Mouse (Mus musculus): ENCODE measurements around the gene Pik3r2. TPM values are rescaled to one million over a fixed set of nuclear protein-coding genes. Genes with fewer than 3 reads are reported as not detected.
A peak's percentile ranks its signal among the peaks of the same experiment; 100 is the strongest.

Pik3r2 gene
- total RNA-seq, 2 experiments from 2014 or later, result 23.6 to 24.5 TPM

DNA sequence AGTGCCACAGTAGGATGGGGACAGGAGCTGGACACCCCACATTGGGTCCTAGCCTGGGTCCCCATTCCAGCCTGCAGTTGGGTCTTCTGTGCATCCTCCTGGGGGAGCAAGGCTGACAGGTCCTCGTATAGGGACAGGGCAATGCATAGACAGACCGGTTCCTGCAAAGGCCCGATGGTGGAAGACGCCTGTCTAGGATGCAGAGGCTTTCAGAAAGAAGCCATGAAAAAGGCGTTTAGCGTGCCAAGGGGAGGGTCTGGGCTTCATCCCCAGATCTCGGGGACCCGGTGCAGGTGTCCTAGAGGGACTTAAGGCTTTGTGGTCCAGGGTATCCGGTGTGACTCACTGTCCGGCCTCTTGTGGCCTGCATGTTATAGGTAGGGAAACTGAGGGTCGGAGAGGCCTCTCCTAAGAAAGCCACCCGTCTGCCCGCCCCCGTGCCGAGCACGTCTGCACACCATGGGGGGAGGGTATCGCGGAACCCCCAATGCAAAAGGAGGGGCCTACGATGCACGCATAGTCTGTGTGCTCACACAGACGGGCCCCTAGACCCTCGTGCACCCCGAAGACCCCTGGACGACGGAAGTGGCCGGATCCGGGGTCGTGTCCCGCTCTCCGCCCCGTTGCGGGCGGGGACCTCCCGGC is 540 bp downstream of the Pik3r2 start:
- intact Hi-C loops (cut with DNase I), result loop anchor here (2.0 kb wide), 1 partner anchor 17 kb away; no protein-coding TSS in a partner anchor
- no peak for DNase-seq

DNA sequence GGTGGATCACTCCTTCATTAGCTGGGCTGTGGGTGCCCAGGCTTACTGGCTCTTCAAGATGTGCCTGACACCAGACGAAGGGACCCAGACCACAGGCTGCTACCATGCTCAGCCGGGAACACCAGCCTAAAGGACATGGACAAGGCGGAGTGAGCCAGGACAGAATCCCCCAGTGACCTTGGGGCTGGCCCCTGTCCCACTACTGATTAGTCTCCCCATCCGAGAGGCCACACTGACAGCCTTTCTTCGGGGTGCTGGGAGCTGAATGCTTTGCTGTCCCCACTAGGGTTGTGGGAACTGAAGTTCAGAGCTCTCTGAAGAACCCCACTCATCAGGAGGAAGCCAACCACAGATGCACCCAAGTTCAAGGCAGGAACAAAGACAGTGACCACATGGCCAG is 1.3 kb downstream of the Pik3r2 start:
- DNase-seq, result no peak
- intact Hi-C loops (cut with DNase I), result no loop called here

DNA sequence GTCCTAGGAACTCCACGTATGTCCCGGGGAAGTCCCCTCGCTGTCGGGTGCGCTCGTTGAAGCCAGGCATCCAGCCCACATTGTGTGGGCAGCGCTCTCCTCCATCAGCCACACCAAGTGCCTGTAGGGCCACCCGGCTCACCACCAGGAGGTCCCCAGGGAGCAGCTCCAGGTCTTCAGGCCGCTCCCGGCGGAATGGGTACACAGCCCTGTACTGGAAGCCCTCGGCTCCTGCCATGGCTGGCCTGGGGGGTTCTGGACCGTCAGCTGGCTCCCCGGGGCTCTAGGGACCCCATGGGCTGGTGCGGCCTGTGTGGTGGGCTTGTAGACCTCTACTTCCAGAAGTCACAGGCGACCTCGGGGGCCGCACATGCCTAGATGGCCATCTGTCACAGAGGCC is 1.8 kb downstream of the Pik3r2 start:
- intact Hi-C loops (cut with DNase I), result loop anchor here (5.0 kb wide), 1 partner anchor 68 kb away; no protein-coding TSS in a partner anchor
- no peak for DNase-seq

DNA sequence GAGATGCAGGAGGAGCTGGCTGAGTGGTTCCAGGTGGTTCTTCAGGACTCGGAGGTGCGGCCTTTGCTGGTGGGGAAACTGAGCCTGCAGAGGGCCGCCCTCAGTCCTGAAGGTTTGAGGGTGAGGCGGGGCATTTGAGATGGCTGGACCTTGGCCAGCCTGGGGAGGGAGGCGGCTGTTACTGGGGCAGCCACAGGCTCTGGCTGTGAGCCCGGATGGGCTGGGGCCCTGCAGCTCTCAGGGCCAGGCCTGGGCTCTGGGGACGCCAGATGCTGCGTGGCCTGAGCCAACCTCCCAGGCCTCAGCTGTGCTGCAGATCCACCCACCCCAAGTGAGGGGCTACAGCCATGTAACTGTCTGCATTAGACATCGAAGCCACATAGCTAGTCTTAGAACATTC is 2.7 kb downstream of the Pik3r2 start:
- intact Hi-C loops (cut with DNase I), result loop anchor here (5.0 kb wide), 1 partner anchor 68 kb away; no protein-coding TSS in a partner anchor

DNA sequence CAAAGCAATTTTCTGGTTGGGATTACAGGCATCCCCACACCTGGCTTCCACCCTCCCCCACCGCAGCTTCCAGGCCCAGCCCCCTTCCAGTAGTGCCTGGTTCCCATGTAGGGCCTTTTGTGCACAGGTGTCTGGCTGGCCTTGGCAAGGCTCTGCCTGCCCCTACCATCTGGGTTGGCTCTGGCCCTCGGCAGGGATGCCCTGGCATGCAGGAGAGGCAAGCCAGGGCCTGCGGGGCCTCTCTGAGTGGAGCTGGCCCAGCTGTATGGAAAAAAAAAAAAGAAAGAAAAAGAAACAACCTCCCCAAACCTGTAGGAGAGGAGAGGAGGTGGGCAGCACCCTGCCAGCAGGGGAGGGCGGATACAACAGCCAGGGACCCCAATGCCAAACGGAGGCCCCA is 3.1 kb downstream of the Pik3r2 start:
- intact Hi-C loops (cut with DNase I), result loop anchor here (5.0 kb wide), 1 partner anchor 69 kb away; no protein-coding TSS in a partner anchor
- no peak for DNase-seq

More for the DNA sequence above, 2.7 kb downstream of the Pik3r2 start:
- DNase-seq, result peak; percentile 83 to 86

DNA sequence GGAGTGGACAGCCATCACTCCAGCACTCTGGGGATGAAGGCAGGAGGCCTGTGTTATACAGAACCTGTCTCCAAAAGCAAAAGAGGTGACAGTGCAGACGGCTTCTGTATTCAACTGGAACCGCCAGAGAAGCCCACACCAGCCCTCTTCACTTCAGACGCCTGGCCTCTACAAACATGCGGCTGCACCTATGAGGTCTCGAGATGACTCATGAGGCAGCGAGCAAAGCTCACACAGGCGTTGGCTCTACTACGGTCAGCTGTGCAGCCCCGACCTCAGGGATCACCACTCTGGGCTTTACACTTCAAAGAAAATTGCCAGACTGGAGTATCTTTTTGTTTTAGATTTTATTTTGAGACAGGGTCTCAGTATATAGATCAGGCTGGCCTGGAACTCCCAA is 3.6 kb downstream of the Pik3r2 start:
- DNase-seq, result no peak
- intact Hi-C loops (cut with DNase I), result loop anchor here (5.0 kb wide), 1 partner anchor 69 kb away; no protein-coding TSS in a partner anchor

DNA sequence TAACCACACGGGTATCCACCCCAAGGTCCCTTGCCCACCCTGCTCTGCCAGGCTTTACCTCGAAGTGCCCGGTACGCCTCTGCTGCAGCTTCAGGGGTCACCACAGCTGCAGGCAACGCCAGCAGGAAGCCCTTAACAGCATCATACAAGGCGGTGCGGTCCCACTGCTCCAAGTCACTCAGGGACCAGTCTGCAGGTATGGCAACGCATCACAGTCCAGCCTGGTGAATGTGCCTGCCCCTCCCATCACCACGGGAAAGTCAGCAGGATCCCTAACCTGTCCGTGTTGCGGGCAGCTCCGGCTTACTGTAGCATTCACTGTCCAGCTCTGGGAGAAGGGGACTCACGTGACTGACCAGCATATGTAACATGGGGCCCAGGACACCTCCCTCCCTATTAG is 4.4 kb downstream of the Pik3r2 start:
- no peak for DNase-seq
- intact Hi-C loops (cut with DNase I), result loop anchor here (5.0 kb wide), 1 partner anchor 70 kb away; no protein-coding TSS in a partner anchor

DNA sequence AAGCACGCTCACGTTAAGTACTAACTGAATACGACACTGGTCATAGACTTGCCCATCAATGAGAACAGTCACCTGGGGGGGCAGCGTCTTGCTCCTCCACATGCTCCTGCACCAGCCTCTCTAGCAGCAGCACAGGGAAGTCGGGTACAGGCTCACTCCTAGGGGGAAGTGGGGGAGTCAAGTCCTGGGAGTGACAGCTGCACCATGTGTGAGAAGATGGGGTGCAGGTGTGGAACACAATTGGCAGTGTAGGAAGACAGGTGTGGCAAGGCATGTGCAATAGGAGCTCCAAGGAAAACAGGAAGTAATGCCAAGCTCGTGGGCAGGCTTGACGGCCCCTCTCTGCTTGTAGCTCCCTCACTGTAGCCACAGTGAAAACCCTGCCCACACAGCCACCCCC is 5.3 kb downstream of the Pik3r2 start:
- DNase-seq, result no peak
- intact Hi-C loops (cut with DNase I), result loop anchor here (2.0 to 5.0 kb wide), 2 partner anchors 50 to 71 kb away; no protein-coding TSS in a partner anchor

DNA sequence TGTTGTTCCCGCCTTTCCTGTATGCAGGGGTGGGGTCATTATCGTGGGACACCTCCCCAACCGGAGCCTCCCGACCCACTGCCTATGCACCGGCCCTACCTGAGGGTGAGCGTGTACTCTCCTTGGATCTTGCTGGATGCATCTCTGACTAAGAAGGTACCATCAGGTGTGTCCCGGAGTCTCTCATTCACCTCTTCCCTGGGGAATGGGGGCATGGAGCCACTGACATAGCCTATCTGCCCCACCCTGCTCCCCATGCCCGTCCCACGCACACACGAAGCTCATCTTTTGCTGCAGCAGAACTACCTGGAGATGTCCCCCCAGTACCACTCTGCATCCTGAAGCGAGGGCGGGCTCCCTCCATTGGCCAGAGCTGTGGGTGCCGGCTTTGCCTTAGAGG is 5.8 kb downstream of the Pik3r2 start:
- intact Hi-C loops (cut with DNase I), result loop anchor here (2.0 to 5.0 kb wide), 2 partner anchors 50 to 72 kb away; no protein-coding TSS in a partner anchor
- no peak for DNase-seq

DNA sequence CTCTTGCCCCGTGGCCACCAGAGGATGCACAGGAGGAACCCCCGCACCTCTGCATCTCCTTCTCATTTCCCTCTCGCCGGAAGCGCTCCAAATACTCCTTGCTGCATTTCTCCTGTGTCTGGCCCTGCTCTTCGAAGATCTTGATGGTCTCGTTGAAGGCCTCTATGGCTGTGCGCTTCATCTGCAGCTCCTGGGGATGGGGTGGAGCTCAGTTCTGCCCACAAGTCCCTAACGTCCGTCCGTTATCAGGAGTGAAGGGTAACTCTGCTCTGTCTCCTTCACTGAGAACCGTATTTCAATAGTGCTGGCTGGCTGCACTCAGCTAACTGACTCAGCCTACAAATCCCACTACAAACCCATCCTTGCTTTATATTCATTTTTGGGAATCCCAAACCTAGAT is 6.7 kb downstream of the Pik3r2 start:
- intact Hi-C loops (cut with DNase I), result loop anchor here (1.0 to 5.0 kb wide), 3 partner anchors 50 to 72 kb away; no protein-coding TSS in a partner anchor
- DNase-seq, result no peak

DNA sequence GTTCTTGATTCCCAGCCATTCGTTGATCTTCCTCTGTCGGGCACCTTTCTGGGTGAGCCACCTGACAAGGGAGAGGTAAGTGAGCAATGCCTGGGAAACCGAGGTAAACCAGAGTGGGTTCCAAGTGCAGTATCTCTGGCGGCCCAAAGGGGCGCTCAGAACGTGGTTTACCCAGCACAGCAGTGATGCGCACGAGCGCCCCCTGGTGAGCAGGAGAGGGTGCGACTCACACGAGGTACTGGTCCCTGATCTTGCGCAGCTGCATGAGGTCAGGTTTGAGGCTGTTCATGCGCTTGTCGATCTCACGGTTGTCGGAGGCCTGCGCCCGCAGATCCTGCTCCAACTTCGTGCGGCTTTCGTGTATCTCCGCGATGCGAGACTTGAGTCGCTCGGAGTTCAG is 7.2 kb downstream of the Pik3r2 start:
- DNase-seq, result peak; percentile 94 to 98
- intact Hi-C loops (cut with DNase I), result loop anchor here (1.0 kb wide), 1 partner anchor 49 kb away; no protein-coding TSS in a partner anchor

DNA sequence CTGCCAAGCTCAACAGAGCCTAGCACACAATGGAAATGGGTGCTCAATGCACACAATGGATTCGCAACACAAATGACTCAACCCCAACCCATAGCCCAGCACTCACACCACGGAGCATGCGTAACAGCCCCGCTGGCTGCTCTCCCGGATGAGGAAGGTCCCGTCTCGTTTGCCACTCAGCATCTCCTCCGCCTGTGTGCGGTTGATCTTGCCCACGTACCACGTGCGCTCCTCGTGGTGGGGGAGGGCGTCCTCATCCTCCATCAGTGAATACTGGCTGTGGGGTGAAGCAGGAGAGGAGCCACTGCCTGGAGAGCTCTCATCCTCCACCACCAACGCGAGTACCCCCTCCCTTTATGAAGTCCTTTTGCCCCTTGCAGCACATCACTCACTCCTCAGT is 7.6 kb downstream of the Pik3r2 start:
- no peak for DNase-seq
- intact Hi-C loops (cut with DNase I), result loop anchor here (1.0 kb wide), 1 partner anchor 49 kb away; no protein-coding TSS in a partner anchor

DNA sequence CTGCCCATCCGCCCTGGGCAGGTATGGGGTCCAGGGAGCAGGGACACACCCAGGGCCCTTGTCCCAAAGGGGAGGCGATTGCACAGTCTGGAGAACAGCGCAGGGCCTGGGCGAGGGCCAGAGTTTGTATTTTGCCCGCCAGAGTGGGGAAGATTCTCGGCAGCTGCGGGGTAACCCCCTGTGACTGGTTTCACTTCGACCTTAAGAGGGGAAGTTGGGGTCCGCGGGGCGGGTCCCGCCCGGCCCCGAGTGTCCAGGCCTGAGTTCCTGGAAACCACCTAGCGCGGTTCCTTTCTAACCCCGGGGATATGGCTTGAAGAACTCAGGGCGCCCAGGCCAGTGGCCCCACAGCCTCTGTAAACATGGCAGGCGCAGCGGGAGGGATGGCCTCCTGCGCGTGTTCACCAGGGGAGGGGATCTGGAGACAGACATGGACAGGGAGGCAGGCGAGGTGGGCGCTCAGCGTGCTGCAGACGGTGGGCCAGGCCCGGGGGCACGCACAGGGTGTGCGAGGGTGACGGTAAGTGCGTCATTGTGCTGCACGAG is 8.2 kb downstream of the Pik3r2 start:
- intact Hi-C loops (cut with DNase I), result no loop called here
- no peak for DNase-seq

DNA sequence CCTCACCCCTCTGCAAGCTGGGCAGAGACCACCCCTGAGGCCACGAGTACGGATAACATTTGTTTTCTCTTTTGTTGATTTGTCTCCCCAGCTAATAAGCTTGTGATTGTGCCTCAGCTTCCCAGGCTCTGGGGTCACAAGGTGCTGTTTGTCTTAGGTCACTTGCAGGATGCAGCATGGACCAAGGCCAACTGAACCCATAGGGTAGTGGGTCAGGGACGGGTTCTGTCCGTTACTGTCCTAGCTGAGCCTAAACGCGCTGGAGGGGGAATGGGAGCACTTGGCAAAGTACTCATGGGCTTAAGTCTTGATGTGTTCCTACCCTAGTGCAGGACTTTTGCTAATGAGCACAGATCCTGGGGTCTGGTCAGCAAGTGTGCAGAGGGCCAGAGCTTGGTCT is 9.0 kb downstream of the Pik3r2 start:
- intact Hi-C loops (cut with DNase I), result no loop called here
- no peak for DNase-seq

DNA sequence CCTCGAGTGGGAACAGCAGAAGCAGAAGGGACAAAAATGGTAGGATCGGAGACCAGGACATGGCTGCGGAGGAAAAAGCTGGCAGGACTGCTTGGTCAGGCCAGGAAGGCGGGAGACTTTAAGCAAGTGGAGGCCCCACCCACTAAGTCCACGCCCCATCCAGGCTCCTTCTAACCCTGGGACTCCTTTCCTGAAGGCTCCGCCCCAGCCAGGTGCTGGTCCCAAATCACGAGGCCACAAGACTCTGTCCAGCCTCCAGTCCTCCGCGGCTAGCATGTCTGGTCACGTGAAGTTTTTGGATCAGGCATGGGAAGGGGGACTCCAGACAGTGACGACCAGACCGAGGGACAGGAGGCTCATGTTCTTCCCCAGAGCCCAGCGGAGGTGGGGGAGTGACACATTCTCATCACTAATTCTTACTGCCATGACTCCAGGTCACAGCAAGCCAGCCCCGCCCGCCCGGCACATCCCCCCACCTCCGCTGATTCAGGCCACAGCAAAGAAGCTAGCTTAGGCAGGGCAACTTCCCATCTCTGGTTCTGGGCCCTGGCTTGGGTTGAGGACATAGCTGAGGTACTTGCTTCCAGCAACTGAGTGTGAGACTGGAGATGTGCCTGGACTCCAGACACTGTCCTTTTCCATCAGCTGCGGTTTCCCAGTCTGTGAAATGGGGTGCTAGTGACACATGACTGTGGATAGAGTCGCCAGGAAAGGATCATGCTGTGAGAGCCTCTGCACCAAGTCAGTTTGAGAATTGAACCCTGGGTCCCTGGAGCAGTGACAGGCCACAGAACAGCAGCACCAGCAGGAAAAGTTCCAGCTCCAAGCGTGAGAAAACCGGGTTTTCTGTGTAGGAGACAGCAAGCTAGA is 9.7 kb downstream of the Pik3r2 start:
- DNase-seq, result peak; percentile 66 to 71
- intact Hi-C loops (cut with DNase I), result no loop called here

DNA sequence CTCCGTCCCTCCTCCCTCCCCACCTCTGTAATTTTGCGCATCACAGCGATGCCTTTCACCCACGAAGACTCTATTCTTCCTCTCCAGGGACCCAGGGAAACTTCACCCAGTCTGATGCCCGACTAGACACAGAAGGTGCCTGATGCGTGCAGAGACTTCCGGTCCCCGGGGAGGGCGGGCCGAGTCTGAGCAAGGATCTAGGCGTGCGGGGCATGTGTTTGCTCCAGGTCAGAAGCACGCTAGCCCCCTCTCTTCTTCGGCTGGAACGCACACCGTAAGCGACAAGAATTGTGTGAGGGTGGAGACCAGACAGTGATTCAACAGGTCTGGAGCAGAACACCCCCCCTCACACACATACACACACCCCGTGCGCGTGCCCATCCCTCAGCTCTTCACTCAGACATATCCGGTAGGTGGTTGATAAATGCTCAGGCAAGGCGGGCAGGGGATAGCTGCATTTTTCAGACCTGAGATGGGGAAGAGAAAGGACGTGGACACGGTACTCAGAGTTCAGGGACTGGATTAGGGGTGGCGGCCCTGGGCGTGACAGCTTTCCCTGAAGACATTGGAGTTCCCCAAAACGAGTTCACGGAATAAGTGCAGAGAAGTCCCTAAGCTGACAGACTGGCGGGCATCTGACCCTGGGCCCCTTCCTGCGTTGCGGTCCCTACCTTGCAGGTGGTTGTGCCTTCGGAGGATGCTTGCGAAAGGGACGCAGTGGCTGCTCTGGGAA is 10.5 kb downstream of the Pik3r2 start:
- intact Hi-C loops (cut with DNase I), result no loop called here
- peak in 1 of 2 experiments; percentile 52 for DNase-seq

DNA sequence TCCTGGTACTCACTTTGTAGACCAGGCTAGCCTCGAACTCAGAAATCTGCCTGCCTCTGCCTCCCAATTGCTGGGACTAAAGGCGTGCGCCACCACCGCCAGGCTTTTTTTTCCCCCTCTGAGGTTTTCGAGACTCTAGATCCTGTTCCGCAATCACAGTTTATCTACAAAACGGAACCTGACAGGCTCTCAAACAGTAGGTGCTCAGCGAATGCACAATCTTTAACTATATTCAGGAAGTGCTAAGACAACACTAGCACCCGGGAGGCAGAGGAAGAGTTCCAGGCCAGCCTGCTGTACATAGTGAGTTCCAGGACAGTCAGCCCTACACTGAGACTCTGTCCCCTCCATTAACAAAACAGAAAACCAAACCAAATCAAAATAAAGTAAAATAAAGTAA is 11.2 kb downstream of the Pik3r2 start:
- intact Hi-C loops (cut with DNase I), result no loop called here
- no peak for DNase-seq

DNA sequence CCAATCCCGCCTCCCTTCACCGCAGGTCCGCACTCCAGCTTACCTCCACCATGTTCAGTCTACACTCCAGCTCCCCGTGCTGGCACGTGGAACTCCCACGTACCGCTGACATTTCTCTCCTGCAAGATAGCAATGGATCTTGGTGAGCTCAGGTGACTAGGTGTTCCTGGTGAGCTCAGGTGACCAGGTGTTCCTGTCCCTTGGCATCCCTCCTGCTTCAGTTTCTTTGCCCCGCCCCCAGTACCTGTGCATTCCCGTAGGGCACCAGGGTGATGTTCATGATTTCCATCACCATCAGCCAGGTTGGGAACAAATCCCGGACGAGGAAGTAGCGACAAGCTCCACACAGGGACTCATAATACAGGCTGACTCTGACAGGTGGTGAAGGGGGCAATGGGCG is 11.8 kb downstream of the Pik3r2 start:
- intact Hi-C loops (cut with DNase I), result no loop called here
- no peak for DNase-seq

DNA sequence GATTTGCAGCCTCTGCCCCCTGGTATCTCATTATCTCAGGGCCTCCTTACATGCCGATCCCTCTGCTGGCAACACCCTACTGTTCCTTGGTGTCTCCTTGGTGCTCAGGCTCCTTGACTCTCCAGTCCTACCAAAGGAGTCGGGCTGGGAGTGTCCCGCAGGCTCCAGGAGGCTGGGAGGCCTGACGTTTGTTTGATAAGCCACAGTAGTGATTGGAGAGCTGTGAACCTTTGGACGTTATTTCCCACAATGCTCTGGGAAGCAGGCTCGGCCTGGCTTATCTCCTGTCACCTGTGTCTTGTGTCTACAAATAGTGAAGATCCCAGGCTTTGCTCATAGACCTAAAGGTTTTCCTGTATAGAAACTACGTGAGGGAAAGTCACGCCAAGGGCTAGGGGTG is 12.5 kb downstream of the Pik3r2 start:
- intact Hi-C loops (cut with DNase I), result no loop called here
- no peak for DNase-seq

DNA sequence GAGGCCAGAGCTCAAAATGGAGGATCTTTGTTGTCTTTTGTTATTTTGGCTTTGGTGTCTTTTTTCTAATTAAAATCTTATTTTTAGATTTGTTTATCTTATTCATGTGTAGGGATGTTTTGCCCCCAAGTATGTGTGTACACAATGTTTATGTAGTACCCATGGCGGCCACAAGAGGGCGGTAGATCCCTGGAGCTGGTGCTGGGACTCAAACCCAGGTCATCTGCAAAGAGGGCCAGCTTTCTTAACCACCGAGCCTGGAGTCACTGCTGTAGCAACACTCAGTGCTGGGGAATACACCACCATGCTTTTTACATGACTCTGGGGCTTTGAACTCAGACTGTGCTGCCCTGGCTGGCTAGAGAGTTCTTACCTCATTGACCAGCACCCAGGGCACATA is 13.2 kb downstream of the Pik3r2 start:
- DNase-seq, result peak in 1 of 2 experiments; percentile 73
- intact Hi-C loops (cut with DNase I), result no loop called here

All from heart, postnatal 36 days (tissue).